Mouse (Mus musculus) small intestine, adult 10 weeks (tissue): ENCODE results near the gene Gm1123. TPM values are rescaled to one million over a fixed set of nuclear protein-coding genes. Genes with fewer than 3 reads are reported as not detected.

Experiments
- polyA plus RNA-seq: library from polyadenylated mRNA; stranded (reverse); fragments of 350-450 nt; fragmentation: Illumina TruSeq; extraction: RNeasy Lipid Tissue Mini Kit (QIAGEN cat#74804); gene quantifications from one replicate; pipeline ENCODE4 v1.2.3, GENCODE M21; 2014; ENCODE audit warnings: low replicate concordance

The Gm1123 gene
- polyA plus RNA-seq = 250 TPM

DNA sequence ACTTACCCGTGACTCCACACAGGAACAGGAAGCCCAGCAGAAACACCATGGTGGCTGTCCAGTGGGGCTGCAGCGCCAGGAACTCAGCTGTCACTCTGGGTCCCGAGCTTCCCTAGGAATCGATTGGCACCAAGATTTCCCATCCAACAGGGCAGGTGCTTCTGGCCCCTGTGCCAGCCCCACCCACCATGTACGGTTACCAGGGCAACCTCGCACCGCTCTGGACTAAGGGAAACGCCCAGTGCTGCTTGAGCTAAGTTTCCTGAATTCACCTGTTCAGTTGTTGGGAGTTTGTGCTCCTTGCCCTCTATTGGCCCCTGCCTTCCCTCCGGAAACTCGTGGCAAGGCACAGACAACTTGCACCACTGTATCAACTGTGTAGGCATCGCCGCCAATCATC is at the start of gene Gm1123:
Gene Gm1123 (minus strand): TSS at position 141 of the 400 bp plus-strand sequence.

DNA sequence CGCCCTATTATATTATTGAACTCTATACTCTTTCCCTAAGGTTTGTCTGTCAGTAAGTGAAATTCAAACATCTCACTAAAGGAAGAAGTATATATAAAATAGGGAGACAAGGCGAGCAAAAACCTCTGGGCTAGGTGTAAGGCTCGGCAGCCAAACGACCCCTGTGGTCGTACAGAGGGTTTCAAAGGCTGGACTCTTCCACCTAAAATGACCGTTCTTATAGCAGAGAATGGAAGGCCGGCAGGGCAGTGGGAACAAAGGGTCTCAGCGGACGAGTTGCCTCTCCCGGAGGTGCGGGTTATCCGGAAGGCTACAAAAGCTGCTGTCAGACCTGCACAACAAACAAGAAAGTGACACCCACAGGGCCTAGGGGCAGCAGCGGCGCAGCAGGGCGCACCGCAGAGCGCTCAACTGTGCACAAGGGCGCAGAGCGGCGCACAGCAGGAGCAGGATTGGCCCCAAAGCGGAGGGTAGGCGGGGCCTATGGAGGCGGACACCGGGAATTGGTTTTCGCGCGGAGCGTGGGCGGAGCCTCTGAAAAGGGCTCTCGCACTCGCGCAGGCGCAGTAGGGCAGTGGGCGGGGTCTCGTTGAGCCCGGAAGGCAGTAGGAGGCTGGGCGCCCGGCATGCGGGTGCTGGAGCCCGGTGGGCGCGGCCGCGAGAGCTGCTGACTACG is 49.6 kb downstream of the Gm1123 start, which contains the start of gene Faim:
Gene Faim (plus strand): TSS at position 574 of the 676 bp plus-strand sequence.

Other genes with a start within 250 kb of the Gm1123 start
- not detected for gene Prr23a1, start 193.2 kb downstream of the Gm1123 start, polyA plus RNA-seq
- not detected for gene Prr23a2, start 179.2 kb downstream of the Gm1123 start, polyA plus RNA-seq
- gene Prr23a3, start 170.9 kb downstream of the Gm1123 start, polyA plus RNA-seq = not detected
- not detected for gene 7420426K07Rik, start 132.6 kb downstream of the Gm1123 start, polyA plus RNA-seq
- not detected for gene Foxl2, start 80.4 kb downstream of the Gm1123 start, polyA plus RNA-seq
- 10.8 TPM for gene Faim, start 49.3 kb downstream of the Gm1123 start, polyA plus RNA-seq
- 12.8 TPM for gene Pik3cb, start 104.9 kb upstream of the Gm1123 start, polyA plus RNA-seq
- not detected for gene Faiml, start 201.5 kb upstream of the Gm1123 start, polyA plus RNA-seq
- gene Cep70, start 207.7 kb upstream of the Gm1123 start, polyA plus RNA-seq = 31.8 TPM